Mouse (Mus musculus) neural tube, embryonic 14.5 days (tissue): ENCODE data around the gene Mob3a. TPM values are rescaled to one million over a fixed set of nuclear protein-coding genes. Genes with fewer than 3 reads are reported as not detected.

Experiments
- ATAC-seq: fragments of 200-750 bp; cut with Nextera tagmentation; 2 replicates; pipeline ENCODE4 v1.8.0; 2017; ENCODE audit warnings: low read depth, mild to moderate bottlenecking, moderate TSS enrichment, moderate library complexity
- H3K27ac ChIP-seq: fragments of 300-500 bp; sonication (generic); 2 replicates; pipeline ENCODE4 v1.5.1; 2014; ENCODE audit warnings: low read depth, mild to moderate bottlenecking, control low read depth, low read length, moderate library complexity, mixed read lengths
- H3K27me3 ChIP-seq: fragments of 300-500 bp; sonication (generic); 2 replicates; pipeline ENCODE4 v1.6.1; 2014; ENCODE audit warnings: low read length; ENCODE audit not compliant: control insufficient read depth, insufficient read depth
- H3K36me3 ChIP-seq: fragments of 300-500 bp; sonication (generic); 2 replicates; pipeline ENCODE4 v1.6.1; 2014; ENCODE audit warnings: low read length, mixed read lengths; ENCODE audit not compliant: control insufficient read depth, insufficient read depth
- H3K4me1 ChIP-seq: fragments of 300-500 bp; sonication (generic); 2 replicates; pipeline ENCODE4 v1.6.1; 2014; ENCODE audit warnings: low read length; ENCODE audit not compliant: control insufficient read depth, insufficient read depth
- H3K4me2 ChIP-seq: fragments of 300-500 bp; sonication (generic); 2 replicates; pipeline ENCODE4 v1.6.1; 2014; ENCODE audit warnings: mild to moderate bottlenecking, low read depth, low read length, control low read depth
- H3K4me3 ChIP-seq: fragments of 300-500 bp; sonication (generic); 2 replicates; pipeline ENCODE4 v1.5.1; 2014; ENCODE audit warnings: low read depth, low read length, control low read depth, mixed read lengths
- H3K9ac ChIP-seq: fragments of 300-500 bp; sonication (generic); replicated peaks from 2 replicates; pipeline ENCODE4 v1.6.1; 2014; ENCODE audit warnings: low read depth, mild to moderate bottlenecking, control low read depth, low read length, mixed read lengths
- H3K9me3 ChIP-seq: fragments of 300-500 bp; sonication (generic); 2 replicates; pipeline ENCODE4 v1.6.1; 2016; ENCODE audit warnings: low read length; ENCODE audit not compliant: control insufficient read depth
- WGBS: fragments of 180-500 bp; shearing (Covaris S2); extraction: QIAGEN DNeasy Blood & Tissue Kit; methylation state at CpG from one replicate; pipeline ENCODE4 v1.1.7; 2014; 5-methylcytosine and 5-hydroxymethylcytosine counted together
- polyA plus RNA-seq: library from polyadenylated mRNA; unstranded; fragments of >200 nt; fragmentation: Nextera tagmentation; extraction: Ambion mirVana; gene quantifications from 2 replicates; pipeline ENCODE4 v1.2.1, GENCODE M21; 2014

Mob3a gene
- polyA plus RNA-seq, 1 experiment from 2014 or later: 42.0 TPM

- no peaks in the 10 kb centered on the region for H3K9me3 ChIP-seq
- H3K4me1 ChIP-seq: peaks cover 51% of the 10 kb centered on the region
- peak overlapping the region; percentile 95 for H3K4me3 ChIP-seq
- under 1% methylated on average over 53 of the region's 78 CpGs for WGBS
- H3K36me3 ChIP-seq: peaks cover 4% of the 10 kb centered on the region
- H3K9ac ChIP-seq: peak overlapping the region; percentile 93
- H3K27me3 ChIP-seq: no peaks in the 10 kb centered on the region
- ATAC-seq: peak; percentile 91
- H3K4me2 ChIP-seq: peak overlapping the region; percentile 91
- peak overlapping the region; percentile 89 for H3K27ac ChIP-seq
Measured at GRCm38 (mm10) chr10:80676198-80676928, 25.4 kb downstream of the Mob3a start.

GRCm38 (mm10) chr10:80675405-80676197, 26.2 kb downstream of the Mob3a start:
- Histone ChIP-seq H3K4me2 (peak overlapping the region; percentile 91), H3K4me1 (peaks cover 51% of the 10 kb centered on the region), H3K27ac (peak overlapping the region; percentile 89), H3K9me3 (no peaks in the 10 kb centered on the region), H3K27me3 (no peaks in the 10 kb centered on the region), H3K36me3 (peaks cover 10% of the 10 kb centered on the region), H3K4me3 (peak overlapping the region; percentile 95), H3K9ac (peak overlapping the region; percentile 93)
- WGBS: under 1% methylated on average over 32 of the region's 54 CpGs
- ATAC-seq: peak; percentile 31

- Histone ChIP-seq H3K4me2 (peak overlapping the region; percentile 91), H3K27ac (peak overlapping the region; percentile 89; the same call in 1 of the 2 replicates), H3K9ac (peak overlapping the region; percentile 93), H3K9me3 (no peaks in the 10 kb centered on the region), H3K4me3 (peak overlapping the region; percentile 95), H3K27me3 (no peaks in the 10 kb centered on the region), H3K4me1 (peaks cover 51% of the 10 kb centered on the region), H3K36me3 (peaks cover 14% of the 10 kb centered on the region)
- ATAC-seq: no peak
- 22% methylated on average over 6 of the region's 6 CpGs for WGBS
Measured at GRCm38 (mm10) chr10:80674851-80675404, 26.8 kb downstream of the Mob3a start.

- Histone ChIP-seq H3K4me2 (peak overlapping the region; percentile 91), H3K4me3 (peak overlapping the region; percentile 95), H3K27me3 (no peaks in the 10 kb centered on the region), H3K27ac (no peak overlapping the region), H3K9ac (peak overlapping the region; percentile 93; the same call in 1 of the 2 replicates), H3K4me1 (peaks cover 49% of the 10 kb centered on the region), H3K9me3 (no peaks in the 10 kb centered on the region), H3K36me3 (peaks cover 20% of the 10 kb centered on the region)
- no peak for ATAC-seq
- WGBS: 68% methylated on average over 5 of the region's 5 CpGs
Measured at GRCm38 (mm10) chr10:80674161-80674711, 27.5 kb downstream of the Mob3a start.

- 95% methylated on average over 3 of the region's 3 CpGs for WGBS
Measured at GRCm38 (mm10) chr10:80673690-80674089, 28.1 kb downstream of the Mob3a start.

GRCm38 (mm10) chr10:80671936-80672690, 29.7 kb downstream of the Mob3a start:
- WGBS: 77% methylated on average over 11 of the region's 11 CpGs
- peaks cover 34% of the 10 kb centered on the region for H3K4me1 ChIP-seq
- H3K27ac ChIP-seq: no peak overlapping the region
- H3K27me3 ChIP-seq: no peaks in the 10 kb centered on the region
- peaks cover 41% of the 10 kb centered on the region for H3K36me3 ChIP-seq
- H3K4me3 ChIP-seq: no peak overlapping the region; the same call in 1 of the 2 replicates
- ATAC-seq: no peak
- H3K9me3 ChIP-seq: no peaks in the 10 kb centered on the region
- H3K4me2 ChIP-seq: no peak overlapping the region
- H3K9ac ChIP-seq: peak overlapping the region; percentile 25; the same call in 1 of the 2 replicates

More at GRCm38 (mm10) chr10:80673690-80674089, 28.1 kb downstream of the Mob3a start:
- Histone ChIP-seq H3K36me3 (peaks cover 26% of the 10 kb centered on the region), H3K9me3 (no peaks in the 10 kb centered on the region), H3K4me1 (peaks cover 49% of the 10 kb centered on the region), H3K4me3 (0 out of 2 replicates have a peak overlapping the region, but pooled peaks have one; percentile 3), H3K27me3 (no peaks in the 10 kb centered on the region), H3K4me2 (peak overlapping the region; percentile 91), H3K9ac (peak overlapping the region; percentile 93; the same call in 1 of the 2 replicates), H3K27ac (no peak overlapping the region)
- no peak for ATAC-seq

GRCm38 (mm10) chr10:80671251-80671650, 30.5 kb downstream of the Mob3a start:
- Histone ChIP-seq H3K27ac (no peak overlapping the region), H3K4me1 (peaks cover 32% of the 10 kb centered on the region), H3K4me2 (no peak overlapping the region), H3K36me3 (peaks cover 50% of the 10 kb centered on the region), H3K9me3 (no peaks in the 10 kb centered on the region), H3K4me3 (no peak overlapping the region), H3K9ac (no peak overlapping the region; the same call in 1 of the 2 replicates), H3K27me3 (no peaks in the 10 kb centered on the region)
- 93% methylated on average over 4 of the region's 4 CpGs for WGBS
- no peak for ATAC-seq

- WGBS: 91% methylated on average over 2 of the region's 2 CpGs
- Histone ChIP-seq H3K9me3 (no peaks in the 10 kb centered on the region), H3K27me3 (no peaks in the 10 kb centered on the region), H3K9ac (no peak overlapping the region; the same call in 1 of the 2 replicates), H3K27ac (no peak overlapping the region), H3K36me3 (peaks cover 55% of the 10 kb centered on the region), H3K4me2 (no peak overlapping the region), H3K4me3 (no peak overlapping the region), H3K4me1 (peaks cover 32% of the 10 kb centered on the region)
- ATAC-seq: no peak
Measured at GRCm38 (mm10) chr10:80670531-80670930, 31.2 kb downstream of the Mob3a start.
